Mouse (Mus musculus): ENCODE results near the gene Ttc26.

DNA sequence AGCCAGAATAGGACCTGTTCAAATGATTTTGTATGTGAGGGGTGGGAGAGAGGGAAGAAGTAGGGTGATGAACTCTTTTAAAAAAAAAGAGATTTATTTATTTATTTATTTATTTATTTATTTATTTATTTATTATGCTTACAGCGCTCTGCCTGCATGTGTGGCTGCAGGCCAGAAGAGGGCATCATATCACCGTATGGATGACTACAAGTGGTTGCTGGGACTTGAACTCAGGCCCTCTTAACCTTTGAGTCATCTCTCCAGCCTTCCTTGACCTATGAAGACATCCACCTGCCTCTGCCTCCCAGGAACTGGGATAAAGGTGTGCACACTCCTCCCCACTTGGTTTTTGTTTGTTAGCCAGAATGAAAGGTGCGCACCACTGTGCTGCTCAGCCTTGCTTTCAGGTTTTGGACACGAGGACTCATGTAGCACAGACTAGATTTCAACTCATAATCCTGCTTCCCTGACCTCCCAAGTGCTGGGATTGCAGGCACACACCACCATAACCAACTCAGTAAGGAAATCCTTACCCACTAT lies 44.0 kb upstream of the Ttc26 start:
- TF ChIP-seq GATA1 (IDR thresholded peaks at IDR 0.05; ENCODE audit: borderline replicate concordance, low read length) (no peak), FLI1 (IDR thresholded peaks at IDR 0.05; ENCODE audit: low read length) (no peak)

Measured in megakaryocyte, embryonic 14.5 days (primary cell).